8 mouse cellular contexts compared by ENCODE assay signal in the genomic region with DNA sequence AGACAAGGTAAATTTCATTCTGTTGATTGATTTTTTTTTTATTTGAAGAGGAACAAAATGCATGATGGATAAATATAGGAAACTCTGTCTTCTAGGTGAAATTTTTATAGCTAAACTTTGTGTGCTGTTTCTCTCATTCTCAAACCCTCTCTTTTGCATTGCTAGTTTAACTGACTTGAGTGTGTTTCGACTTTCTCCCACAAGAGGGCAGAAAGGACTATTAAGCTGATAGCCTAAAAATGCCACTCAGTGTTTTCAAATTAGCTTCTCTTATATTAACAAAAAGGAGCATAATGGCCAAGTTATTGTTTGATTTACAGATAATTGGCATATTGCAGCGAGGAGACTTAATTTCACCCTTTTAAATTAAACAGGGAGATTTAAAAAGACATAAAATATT.
A peak's percentile ranks its signal among the peaks of the same experiment; 100 is the strongest.
DNase-seq lines count a peak whose midpoint lies in the region; ATAC-seq and TF ChIP-seq lines count a peak whose summit lies in the region.

No protein-coding gene starts in this region.

- peak; percentile 81 for TF ChIP-seq CTCF in kidney, postnatal 0 days (IDR thresholded peaks at IDR 0.05; ENCODE audit: low read depth)

- no peak overlapping the region for H3K9ac ChIP-seq in kidney, postnatal 0 days (ENCODE audit: low read depth, low read length)
- H3K9ac ChIP-seq in kidney, embryonic 14.5 days (ENCODE audit: low read depth, low read length) = no peak overlapping the region
- H3K9ac ChIP-seq in limb, embryonic 14.5 days (ENCODE audit: low read depth, low read length, severe bottlenecking) = no peak overlapping the region

- TF ChIP-seq POLR2A in limb, embryonic 14.5 days (IDR thresholded peaks at IDR 0.05; ENCODE audit: borderline replicate concordance, extremely low read depth, insufficient read depth, insufficient read length) = no peak

- no peaks in the 10 kb centered on the region for H3K9me3 ChIP-seq in kidney, postnatal 0 days (replicated peaks; ENCODE audit: low read length)
- H3K9me3 ChIP-seq in kidney, embryonic 14.5 days (ENCODE audit: control insufficient read depth, low read length) = no peaks in the 10 kb centered on the region
- no peaks in the 10 kb centered on the region for H3K9me3 ChIP-seq in limb, embryonic 14.5 days (ENCODE audit: control insufficient read depth, low read length)

- no peak overlapping the region for H3K4me2 ChIP-seq in kidney, postnatal 0 days (ENCODE audit: low read length)
- H3K4me2 ChIP-seq in kidney, embryonic 14.5 days (replicated peaks; ENCODE audit: low read depth, low read length) = no peak overlapping the region
- no peak overlapping the region for H3K4me2 ChIP-seq in limb, embryonic 14.5 days (replicated peaks; ENCODE audit: low read depth, low read length, severe bottlenecking)

- ATAC-seq in kidney, postnatal 0 days (replicated peaks; ENCODE audit: low FRiP score, low read depth) = no peak
- no peak for ATAC-seq in kidney, embryonic 14.5 days (ENCODE audit: low FRiP score, low TSS enrichment)
- no peak for ATAC-seq in limb, embryonic 14.5 days (ENCODE audit: low FRiP score, low read depth)

- H3K4me3 ChIP-seq in kidney, postnatal 0 days (replicated peaks; ENCODE audit: low read depth, low read length) = no peak overlapping the region
- H3K4me3 ChIP-seq in kidney, embryonic 14.5 days (ENCODE audit: low read length) = no peak overlapping the region
- H3K4me3 ChIP-seq in limb, embryonic 14.5 days (replicated peaks; ENCODE audit: low read length) = no peak overlapping the region

- no peaks in the 10 kb centered on the region for H3K4me1 ChIP-seq in kidney, postnatal 0 days (replicated peaks; ENCODE audit: insufficient read depth, low read length)
- 0 out of 2 replicates have a peak, but pooled peaks cover 3% of the 10 kb centered on the region for H3K4me1 ChIP-seq in kidney, embryonic 14.5 days (ENCODE audit: control insufficient read depth, insufficient read depth, low read length)
- peaks cover under 1% of the 10 kb centered on the region; the same call in 1 of the 2 replicates for H3K4me1 ChIP-seq in limb, embryonic 14.5 days (ENCODE audit: control insufficient read depth, insufficient read depth, low read length)

- WGBS in kidney, postnatal 0 days = 43% methylated on average over 2 of the region's 2 CpGs
- 45% methylated on average over 2 of the region's 2 CpGs for WGBS in kidney, embryonic 14.5 days
- 29% methylated on average over 2 of the region's 2 CpGs for WGBS in limb, embryonic 14.5 days

- H3K36me3 ChIP-seq in kidney, postnatal 0 days (ENCODE audit: insufficient read depth, low read length) = no peaks in the 10 kb centered on the region
- H3K36me3 ChIP-seq in kidney, embryonic 14.5 days (ENCODE audit: control insufficient read depth, insufficient read depth, low read length) = no peaks in the 10 kb centered on the region
- no peaks in the 10 kb centered on the region for H3K36me3 ChIP-seq in limb, embryonic 14.5 days (ENCODE audit: control insufficient read depth, insufficient read depth, low read length)

- H3K27me3 ChIP-seq in kidney, postnatal 0 days (ENCODE audit: insufficient read depth, low read length) = no peaks in the 10 kb centered on the region
- no peaks in the 10 kb centered on the region for H3K27me3 ChIP-seq in kidney, embryonic 14.5 days (ENCODE audit: control insufficient read depth, insufficient read depth, low read length)
- H3K27me3 ChIP-seq in limb, embryonic 14.5 days (ENCODE audit: control insufficient read depth, insufficient read depth, low read length) = no peaks in the 10 kb centered on the region

- no peak overlapping the region for H3K27ac ChIP-seq in kidney, postnatal 0 days
- H3K27ac ChIP-seq in kidney, embryonic 14.5 days (ENCODE audit: low read depth, low read length) = no peak overlapping the region
- no peak overlapping the region for H3K27ac ChIP-seq in limb, embryonic 14.5 days (replicated peaks; ENCODE audit: low read depth, low read length)

- DNase-seq in adrenal gland, postnatal 10 days = peak; percentile 53
- DNase-seq in adrenal gland, postnatal 4 days (ENCODE audit: low spot score in 2 of 2) = no peak
- DNase-seq in kidney, postnatal 0 days (ENCODE audit: low spot score) = peak; percentile 79
- DNase-seq in B cell, adult 2 months = peak; percentile 24 to 28
- peak; percentile 6 to 33 for DNase-seq in cerebellum, postnatal 36 days
- DNase-seq in limb, embryonic 14.5 days (ENCODE audit: low spot score) = peak; percentile 61
- no peak for DNase-seq in frontal cortex, postnatal 10 days (ENCODE audit: low spot score in 2 of 2)

Comparison
In these comparisons a context has a peak if more than half of its experiments do, and no peak if none do; other contexts are left out.
1. DNase-seq: peak in adrenal gland, postnatal 10 days (single experiment), kidney, postnatal 0 days (single experiment), B cell, adult 2 months (2 of 2), cerebellum, postnatal 36 days (2 of 2) and limb, embryonic 14.5 days (single experiment); none in adrenal gland, postnatal 4 days (0 of 2) and frontal cortex, postnatal 10 days (0 of 2).